Mouse (Mus musculus) gastrocnemius, adult 8-10 months (tissue): ENCODE measurements around the gene Gm28048. TPM values are rescaled to one million over a fixed set of nuclear protein-coding genes. Genes with fewer than 3 reads are reported as not detected.
A peak's percentile ranks its signal among the peaks of the same experiment; 100 is the strongest.

Source experiments
- DNase-seq, 2 experiments: peaks; one replicate each; pipeline ENCODE4 v3.0.0; 2022; ENCODE audit warnings: low spot score in 2 of 2
- total RNA-seq, 4 experiments: library from RNA; stranded (reverse); gene quantifications; 2 replicates each; pipeline ENCODE4 v1.2.4; 2022

Gm28048 gene
- total RNA-seq, 4 experiments from 2014 or later = 0.92 to 2.0 (median 1.4) TPM

DNA sequence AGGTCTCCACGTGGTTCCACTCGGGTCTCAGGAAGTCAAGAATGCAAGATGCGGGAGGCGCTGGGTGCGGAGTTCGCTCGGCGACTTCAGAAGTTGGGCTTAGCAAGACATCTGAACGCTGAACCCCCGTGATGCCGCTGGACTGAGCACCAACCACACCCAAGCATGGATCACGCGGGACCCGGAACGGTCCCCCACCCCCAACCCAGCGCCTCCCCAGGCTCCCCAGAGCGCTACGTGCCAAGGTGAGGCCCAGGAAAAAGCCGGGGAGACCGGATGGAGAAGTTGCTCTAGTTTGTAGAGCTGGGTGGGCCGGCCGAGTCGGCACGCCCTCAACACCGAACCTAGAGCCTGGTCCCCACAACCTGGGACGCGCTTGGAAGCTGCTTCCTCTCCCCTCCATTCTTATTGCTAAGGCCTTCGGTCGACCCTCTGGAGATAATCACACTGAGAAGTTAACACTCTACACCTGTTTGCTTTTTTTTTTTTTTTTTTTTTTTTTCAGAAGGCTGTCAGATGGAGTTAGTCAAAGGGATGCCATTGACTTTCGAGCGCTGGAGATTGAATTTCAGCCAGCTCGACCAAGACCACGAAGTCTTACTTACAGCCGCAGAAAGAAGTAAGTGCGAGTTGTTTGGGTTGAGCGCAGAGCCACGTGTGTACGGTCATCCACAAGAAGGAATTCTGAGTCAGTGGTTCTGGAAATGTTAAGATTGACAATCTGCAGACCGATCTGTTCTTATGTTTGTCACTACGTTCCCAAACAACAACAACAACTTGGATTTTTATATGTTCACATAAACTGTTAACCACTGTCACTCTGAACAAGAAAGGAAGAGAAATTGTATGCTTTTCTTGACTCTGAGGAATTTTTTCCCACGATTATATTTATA, 121.3 kb downstream of the Gm28048 start, which contains the start of gene B3gnt2:
TSS of gene B3gnt2 (minus strand) at position 627 of the 893 bp plus-strand sequence.
- DNase-seq = peak in 1 of 2 experiments; percentile 14

DNA sequence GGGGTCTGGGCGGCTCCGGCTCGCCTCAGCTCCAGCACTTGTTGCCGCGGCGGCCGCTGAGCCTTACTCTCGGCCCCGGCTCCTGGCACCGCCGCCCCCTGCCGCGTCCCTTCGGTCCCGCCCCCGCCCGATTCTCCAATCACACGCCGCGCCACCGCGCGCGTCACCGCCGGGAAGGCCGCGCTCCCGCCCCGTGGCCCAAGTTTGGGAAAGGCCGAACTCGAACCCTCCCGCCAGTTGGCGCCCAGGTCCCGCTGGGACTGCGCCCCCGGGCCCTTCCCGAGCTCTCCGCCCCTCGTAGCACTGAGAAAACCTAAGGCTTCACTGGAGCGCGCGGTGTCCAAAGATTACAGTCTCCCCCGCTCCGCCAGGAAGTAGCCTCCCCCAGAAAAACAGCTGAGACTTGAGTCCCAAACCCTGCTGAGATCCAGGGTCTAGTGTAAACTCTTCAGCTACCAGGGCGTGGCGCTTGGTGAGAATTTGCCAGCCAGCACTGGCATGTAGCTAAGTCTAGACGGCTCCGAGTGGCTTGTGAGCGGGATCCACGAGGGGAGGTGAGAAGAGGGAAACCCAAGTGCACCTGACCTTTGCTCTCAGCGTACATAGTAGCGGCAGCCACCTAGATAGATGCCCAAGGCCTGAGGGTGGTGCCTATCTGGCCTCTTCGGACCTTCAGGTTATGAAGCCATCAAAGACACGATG, 122.1 kb downstream of the Gm28048 start:
- peak; percentile 69 to 76 for DNase-seq

DNA sequence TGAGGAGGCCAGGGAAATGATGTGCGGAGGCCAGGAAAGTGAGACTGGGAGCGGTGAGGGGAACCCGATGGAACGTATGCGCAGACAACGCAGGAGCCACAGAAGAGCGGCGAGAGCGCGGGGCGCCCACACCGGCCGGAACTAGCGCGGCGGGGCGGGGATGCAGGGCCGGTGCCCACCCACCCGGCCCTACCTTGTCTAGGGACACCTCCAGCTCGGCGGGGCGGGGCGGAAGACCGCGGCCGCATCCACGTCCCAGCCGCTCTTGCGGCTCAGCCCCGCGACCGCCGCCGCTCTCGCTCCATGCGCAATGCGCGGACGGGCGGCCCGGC, 122.6 kb downstream of the Gm28048 start:
- no peak for DNase-seq

DNA sequence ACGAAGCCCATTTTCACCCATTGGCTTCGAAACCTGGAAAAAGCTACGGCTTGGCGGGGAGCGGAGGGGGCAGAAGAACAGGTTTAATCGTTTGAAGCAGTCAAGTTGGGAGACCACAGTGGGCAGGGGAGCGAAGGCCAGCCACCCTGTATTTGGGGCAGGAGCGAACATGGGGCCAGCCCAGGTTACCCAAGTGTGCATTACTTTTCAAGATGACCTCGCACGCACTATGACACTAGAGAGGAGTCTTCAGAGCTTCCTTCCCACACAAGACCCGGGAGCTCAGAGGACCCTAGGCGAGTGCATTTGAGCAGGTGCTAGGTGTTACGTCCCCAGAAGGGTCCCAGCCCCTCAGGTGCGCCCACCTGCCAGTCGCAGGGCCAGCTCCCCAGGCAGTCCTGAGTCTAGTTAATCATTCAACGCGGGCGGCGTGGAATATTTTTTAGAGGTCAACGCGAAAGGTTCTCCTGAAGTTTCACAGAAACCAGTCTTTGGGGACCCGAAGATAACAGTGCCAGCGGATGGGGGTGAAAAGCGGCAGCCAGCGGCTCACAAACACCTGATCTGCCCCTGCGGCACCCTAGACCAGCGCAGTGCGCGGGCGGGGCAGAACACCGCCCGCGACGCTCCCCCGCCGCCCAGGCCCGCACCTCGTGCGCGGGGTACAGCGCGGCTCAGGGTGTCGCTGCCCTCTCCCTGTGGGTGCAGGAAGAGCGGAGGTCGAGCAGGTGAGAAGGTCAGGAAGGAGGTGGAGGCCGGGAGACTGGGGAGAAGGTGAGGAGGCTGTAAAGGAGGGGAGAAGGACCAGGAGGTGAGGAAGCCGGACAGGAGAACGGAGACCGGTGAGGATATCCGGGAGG, 123.2 kb downstream of the Gm28048 start:
- no peak for DNase-seq

DNA sequence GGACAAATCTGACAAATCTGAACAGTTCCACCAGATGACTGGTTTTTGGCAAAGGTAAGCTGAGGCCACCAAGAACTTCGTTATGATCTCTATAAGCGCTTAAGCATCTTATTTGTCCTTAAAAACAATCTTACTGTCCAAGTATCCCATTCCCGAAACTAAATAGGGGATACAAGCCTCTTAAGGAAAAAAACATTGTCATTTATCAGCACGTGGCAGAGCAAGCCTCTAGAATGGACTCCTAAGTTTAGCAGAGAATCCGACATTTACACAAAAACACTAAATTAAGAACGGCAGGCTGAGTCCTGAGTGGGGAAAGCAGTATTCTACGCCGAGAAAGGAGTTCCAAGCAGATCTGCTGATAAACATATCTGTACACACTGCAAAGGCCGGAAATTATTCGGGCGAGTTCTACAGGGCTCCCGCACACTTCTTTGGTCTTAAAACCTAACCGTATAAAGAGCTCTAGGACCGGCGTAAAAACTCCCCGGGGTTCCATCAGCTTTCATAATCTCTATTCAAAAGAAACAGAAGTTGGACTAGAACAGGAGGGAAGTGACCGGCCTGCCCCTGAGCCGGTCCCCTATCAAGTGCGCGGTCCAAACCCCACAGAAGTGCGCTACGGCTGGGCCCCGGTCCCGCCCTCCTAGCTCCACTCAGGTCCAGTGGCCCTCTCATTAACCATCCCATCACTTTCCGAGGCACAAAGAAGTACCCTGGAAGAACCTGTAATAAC, 124.0 kb downstream of the Gm28048 start:
- no peak for DNase-seq

DNA sequence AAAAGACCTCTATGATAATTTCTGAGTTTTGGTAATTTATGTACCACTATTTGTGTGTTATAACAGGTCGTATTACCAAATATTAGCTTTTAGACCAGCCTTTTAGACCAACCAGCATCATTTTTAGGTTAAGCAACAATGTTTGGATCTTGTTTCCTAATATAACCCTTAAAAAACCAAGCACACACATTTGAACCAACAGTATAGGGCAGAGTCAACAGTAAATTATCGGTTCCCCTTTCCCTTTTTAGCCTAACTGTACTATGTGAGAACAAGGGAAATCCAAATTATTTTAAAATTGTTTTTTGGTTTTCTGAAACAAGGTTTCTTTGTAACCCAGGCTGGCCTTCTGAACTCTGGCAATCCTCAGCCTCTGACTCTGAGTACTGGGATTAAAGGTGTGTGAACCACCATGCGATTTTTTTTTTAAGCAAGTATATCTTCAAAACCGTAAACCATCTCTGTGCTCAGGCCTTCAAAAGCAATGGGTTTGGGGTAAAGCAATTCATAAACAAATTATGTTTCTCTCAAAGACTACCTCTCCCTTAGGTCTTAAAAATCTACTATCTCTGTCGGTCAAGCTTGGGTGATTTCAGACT, 124.7 kb downstream of the Gm28048 start:
- no peak for DNase-seq

DNA sequence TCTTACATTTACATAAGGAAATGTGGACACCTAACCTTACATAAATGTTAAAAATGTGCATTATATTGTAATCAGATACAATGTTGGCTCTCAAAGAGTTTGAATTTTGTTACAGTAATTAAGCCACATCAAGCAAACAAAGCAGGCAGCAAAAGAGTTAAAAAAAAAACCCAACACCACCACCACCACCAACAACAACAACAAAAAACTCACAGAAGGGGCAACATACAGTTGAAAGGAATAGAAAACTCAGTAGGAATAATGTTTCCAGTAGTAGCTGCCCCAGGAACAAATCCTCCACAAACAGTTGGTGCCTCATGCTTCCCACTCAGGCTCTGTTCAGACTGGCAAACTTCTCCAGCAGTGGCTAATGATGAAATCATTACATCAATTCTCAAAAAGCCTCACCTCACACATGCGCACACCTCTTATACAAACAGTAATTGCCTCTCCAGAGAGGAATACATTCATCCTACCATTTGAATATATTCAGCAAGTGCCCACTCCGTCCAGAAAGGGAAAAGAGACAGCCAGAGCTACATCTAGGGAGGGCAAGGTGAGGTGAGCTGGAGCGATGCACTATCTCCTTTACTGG, 125.4 kb downstream of the Gm28048 start:
- no peak for DNase-seq

DNA sequence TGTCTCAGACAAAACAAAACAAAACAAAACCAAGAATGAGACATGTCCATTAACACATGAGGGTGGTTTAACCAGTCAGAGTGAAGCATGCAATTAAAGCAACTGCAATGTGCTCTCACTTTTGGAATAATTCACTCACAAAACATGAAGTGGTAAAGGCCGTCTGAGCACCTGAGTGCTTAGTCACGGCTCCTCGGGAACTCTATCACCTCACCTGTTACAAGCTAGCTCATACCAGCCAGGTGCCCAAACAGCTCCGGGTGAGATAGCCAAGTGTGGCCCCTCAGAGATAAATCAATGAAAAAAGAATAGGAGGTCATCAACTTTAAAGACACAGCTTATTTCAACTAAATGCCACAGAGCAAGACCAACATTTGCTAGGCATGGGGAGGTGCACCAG, 127.3 kb downstream of the Gm28048 start:
- no peak for DNase-seq

DNA sequence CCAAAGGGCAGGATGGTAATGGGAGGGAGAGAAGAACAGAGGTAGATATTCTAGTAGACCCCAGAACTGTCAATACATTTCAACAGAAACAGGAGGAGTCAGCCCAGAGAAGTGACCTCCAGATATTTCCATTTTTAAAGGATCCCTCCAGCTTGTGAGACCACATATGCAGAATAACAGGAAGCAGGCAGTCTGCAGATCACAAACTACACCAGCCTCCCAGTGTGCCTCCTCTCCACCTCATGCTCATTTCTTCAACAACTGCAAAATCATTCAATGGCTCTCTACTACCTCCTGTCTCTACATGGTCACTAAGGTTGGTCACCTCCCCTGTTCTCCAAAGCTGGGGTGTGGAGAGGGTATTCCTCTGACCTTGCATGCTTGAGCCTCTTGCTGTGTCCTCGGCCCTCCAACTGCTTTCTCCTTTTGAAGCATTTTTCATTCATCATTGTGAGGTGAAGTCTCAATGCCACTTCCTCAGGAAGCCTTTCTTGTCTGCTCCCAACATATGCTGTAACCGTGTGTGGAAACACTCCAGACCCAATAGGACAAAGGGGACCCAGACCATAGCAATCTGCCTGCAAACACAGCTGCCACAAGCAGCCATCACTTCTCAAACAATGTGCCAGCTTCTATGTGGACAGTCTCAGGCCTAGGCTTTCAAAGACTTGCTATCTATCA, 128.3 kb downstream of the Gm28048 start:
- DNase-seq = no peak

DNA sequence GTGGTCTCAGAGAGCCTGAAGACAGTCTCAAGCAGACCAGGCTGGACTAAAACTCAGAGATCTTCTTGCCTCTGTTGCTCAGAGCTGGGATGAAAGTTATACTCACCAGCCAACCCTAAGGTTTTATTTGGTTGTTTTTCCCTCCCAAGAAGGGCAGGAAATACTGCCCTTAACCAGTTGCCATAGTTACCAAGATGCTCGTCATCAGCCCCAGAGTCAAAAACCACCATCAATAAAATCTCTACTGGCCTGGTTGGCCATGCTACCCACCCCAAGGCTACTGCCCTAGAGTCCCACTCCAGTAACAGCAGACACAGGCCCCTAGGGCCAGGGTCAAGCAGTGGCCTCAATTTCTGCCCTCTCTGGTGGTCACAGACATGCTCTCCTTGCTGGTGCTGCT, 129.4 kb downstream of the Gm28048 start:
- no peak for DNase-seq

DNA sequence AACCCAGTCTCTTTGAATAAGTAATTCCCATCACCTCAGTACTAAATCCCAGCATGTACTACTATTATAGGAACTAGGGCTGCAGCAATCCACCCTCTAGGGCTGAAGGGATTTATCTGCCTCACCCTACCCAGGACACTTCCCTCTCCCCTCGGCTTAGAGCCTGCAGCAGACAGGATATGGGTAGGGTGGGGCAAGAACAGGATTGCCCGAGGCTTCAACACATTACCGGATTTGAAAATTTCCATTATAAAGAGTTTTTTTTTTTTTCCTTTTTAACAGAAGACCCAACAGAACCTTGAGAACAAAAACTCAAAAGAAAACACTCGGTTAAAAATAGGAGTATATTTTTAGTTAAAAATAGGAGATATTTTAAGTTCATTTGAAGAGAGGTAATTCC, 130.5 kb downstream of the Gm28048 start:
- DNase-seq = no peak

DNA sequence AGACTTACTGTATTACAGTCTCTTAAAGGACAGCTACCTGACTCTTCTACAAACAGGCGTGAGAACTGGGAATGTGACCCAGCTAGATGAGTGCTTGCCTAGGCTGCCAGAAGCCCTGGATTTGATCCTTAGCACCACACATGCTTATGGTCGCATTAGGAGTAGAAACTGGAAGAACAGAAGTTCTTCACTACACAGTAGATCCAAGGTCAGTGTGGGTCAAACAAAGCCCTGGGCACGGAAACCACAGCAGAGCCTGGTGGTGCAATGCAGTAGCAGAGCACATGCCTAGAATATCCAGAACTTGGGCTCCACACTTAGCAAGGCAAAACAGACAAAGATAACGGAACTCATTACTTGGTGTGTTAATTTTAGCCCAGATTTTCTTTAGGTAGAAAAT, 131.8 kb downstream of the Gm28048 start:
- DNase-seq = no peak

DNA sequence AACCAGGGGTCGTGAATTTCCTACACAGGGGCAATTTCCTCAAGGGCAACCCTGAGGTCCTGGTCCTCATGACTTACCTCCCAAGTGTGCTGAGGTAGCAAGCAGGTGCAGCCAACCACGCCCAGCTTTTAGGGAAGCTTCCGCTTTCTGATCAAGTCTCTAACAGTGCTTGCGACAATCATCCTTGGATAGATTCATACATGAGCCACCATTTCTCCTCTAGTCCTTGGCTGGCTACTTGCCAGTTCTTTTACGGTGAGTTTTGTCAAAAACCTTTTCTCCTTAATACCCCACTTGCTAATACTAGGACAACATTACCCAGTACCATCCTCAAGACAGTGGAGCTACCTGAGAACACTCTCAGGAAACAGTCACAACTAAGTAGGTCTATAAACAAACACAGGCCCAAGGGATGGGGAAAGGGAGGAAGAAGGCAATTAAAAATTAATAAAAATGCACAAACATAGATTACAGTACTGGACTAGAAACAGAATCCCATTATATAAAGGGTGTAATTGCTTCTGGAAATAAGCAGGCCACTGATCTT, 133.2 kb downstream of the Gm28048 start:
- DNase-seq = no peak

DNA sequence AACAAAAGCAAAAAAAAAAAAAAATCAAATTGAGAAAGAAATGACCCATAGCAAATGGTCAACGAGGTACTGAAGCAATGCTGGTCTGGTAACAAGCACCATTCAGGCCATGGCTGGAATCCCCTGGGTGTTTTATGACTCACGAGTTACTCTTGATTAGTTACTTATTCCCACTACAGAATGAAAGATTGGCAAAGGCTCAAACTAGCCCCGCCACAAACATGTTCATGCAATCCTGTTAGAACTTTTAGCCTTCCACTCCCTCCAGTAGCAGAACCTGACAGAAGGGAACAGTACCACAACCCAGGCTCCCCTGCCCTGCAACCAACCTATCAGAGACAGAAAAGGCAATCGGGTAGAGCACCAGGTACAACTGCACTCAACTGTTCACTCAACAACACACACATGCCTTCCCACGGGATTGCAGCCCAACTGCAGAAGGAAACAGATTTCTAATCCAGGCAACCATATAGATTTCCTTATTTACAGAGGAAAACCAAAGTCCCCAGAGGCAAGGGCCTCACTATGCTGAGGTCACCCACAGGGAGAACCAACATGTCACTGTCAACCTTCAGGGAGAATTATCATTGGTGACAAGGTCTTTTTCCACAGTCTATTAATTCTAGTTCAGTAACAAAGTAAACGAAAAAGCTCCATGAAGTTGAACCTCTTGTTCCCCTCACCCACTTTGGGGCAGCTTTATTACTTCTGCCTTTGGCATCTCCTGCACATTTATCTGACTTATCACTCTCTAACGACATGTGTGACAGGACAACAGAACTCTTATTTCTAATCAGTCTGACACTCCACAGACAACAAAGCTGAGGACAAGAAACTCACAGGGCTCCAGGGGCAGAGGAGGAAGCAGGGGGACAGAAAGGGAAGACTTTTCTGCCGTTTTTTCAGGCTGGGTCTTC, 133.9 kb downstream of the Gm28048 start:
- peak in 1 of 2 experiments; percentile 22 for DNase-seq

DNA sequence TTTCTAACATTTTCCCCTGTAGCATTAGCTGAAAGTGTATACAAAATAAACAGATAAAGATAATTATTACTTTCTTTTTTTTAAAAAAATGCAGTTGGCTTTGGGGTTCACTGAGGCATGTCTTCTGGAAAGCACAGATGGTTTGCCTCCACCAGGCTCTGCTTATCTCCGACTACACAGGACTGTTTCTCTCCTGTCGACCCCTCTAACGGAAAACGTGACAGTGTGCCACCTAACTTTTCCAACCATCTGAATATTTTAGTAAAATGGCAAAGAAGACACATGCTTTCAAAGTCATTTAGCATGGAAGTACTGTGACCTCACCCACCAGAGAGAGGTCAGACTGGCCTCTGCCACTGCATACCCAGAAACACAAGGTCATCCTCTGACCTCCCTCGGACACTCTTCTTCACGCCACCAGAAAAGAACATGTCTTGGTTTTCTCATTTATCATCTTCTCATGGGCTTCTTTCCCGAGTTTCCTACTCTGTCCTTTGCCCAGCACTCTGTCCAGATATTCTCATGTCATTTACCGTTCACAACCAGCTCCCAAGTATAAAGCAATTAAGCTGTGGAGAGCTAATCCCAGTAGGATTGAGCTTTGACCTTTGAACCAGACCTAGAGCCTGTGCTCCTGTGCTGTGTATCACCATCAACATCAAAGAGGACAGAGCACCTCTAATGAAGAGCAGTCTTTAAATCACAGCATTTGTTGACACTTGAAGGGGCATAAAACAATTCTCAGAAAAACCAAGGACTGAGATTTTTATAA, 134.7 kb downstream of the Gm28048 start:
- DNase-seq = no peak

DNA sequence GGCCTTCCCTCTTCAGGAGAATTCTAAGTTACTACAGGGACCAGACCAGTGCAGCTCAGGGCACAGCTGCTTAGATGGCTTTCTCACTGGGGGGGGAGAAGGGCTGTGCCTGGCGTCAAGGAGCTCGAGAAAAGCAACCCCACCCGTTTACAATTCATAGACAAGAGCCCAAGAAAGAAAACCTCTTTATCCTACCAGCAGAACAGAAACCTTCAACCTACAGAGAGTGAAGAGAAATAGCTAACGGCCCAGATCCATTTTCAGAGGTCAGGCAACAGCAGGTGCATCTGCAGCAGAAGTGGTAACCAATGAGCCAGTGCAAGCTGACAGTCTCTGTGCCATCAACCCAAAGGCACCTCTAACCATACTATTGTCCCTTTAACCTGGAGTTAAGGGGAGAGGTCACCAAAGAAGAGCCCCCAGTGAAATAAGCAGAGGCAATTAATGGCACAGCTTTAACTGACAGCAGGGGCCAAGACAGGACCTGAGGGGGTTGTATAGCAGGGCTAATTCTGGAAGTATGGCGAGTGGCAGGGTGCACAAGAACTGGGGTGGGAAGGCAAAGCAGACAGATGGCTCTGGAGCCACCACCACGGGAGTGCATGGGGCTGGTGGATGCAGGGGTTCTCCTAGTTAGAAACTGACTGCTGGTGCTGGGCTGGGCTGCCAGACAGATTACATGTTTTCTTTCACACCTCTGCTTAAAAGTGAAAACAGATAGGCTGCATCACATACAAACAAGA, 135.6 kb downstream of the Gm28048 start:
- no peak for DNase-seq
